Mouse (Mus musculus): Measurements from ENCODE around the gene Frmd6. TPM values are rescaled to one million over a fixed set of nuclear protein-coding genes. Genes with fewer than 3 reads are reported as not detected.
A peak's percentile ranks its signal among the peaks of the same experiment; 100 is the strongest.

Gene Frmd6
- polyA plus RNA-seq, 1 experiment from 2014 or later: 68.9 TPM

DNA sequence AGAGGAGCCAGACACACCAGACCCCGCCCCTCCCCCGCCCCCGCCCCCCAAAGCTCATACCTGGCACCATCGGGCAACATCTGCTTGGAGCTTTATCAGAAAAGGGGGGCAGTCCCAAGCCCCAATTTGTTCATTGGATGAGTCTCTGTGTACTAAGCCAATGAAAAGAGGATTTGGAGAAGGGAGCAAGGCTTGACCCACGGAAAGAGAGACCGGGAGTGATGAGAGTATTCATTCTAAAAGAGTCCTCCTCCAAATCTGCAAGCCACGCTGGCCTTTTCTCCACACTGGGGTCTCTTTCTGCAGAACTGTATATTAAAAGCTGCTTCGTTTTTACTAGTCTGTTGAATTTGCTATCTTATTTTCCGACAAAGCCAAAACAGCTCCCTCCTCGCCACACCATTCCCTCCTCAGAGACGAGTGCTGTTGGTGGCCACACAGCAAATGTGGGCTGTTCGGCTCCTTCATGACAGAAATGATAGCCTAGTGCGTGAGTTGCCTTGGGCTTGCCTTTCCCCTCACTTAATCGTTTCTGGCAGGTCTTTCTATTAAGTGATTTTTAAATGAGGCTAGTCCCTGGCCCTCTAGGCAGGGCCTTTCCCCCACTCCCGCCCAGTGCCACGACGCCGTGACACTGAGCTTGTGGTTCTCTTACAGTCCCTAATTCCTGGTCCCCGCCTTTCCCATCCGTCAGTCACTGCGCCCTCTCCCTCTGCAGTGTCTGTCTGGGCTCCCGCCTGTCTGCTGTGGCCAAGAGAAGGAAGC lies 41.7 kb upstream of the Frmd6 start:
- Histone ChIP-seq H3K27ac (replicated peaks; ENCODE audit: low read depth, low read length) (no peak overlapping the region), H3K4me2 (ENCODE audit: low read depth, low read length) (peak overlapping the region; percentile 2; the same call in 1 of the 2 replicates), H3K9ac (replicated peaks; ENCODE audit: low read length) (no peak overlapping the region; the same call in none of the 2 replicates), H3K36me3 (replicated peaks; ENCODE audit: control insufficient read depth, insufficient read depth, low read depth, low read length) (no peaks in the 10 kb centered on the region), H3K27me3 (ENCODE audit: control insufficient read depth, insufficient read depth, low read length) (no peaks in the 10 kb centered on the region), H3K4me3 (ENCODE audit: low read depth, low read length) (no peak overlapping the region), H3K4me1 (ENCODE audit: control insufficient read depth, insufficient read depth, low read length) (no peaks in the 10 kb centered on the region), H3K9me3 (replicated peaks; ENCODE audit: control insufficient read depth, low read length) (no peaks in the 10 kb centered on the region)
- DNase-seq (ENCODE audit: low spot score) (peak; percentile 35), ATAC-seq (replicated peaks; ENCODE audit: insufficient number of reproducible peaks, low FRiP score, low TSS enrichment, low read depth) (peak; percentile 74)
- WGBS: 21% methylated on average over 22 of the region's 22 CpGs

DNA sequence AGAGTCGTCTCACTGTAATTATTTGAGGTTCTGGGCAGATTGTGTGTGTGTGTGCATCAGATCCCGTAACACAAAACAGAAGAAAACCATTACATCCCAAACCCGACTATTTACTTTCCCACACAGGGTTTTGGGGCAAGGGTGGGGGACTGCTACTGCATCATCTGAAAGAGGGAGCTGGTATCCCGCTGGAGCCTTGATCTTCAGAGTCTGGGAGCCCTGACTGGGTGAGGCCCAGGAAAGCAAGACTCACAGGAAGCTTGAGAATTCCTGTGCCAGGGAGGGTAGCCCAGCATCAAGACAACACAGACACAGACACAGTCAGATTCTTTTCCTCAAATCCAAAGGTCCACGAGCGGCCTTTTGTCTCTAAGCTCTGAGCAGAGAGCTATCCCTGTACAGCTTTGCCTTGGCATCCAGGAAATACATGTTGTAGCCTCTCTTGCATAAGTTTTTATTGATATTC lies 41.0 kb upstream of the Frmd6 start:
- Histone ChIP-seq H3K9ac (replicated peaks; ENCODE audit: low read length) (no peak overlapping the region; the same call in none of the 2 replicates), H3K36me3 (replicated peaks; ENCODE audit: control insufficient read depth, insufficient read depth, low read depth, low read length) (no peaks in the 10 kb centered on the region)
- no peak for ATAC-seq (replicated peaks; ENCODE audit: insufficient number of reproducible peaks, low FRiP score, low TSS enrichment, low read depth)

DNA sequence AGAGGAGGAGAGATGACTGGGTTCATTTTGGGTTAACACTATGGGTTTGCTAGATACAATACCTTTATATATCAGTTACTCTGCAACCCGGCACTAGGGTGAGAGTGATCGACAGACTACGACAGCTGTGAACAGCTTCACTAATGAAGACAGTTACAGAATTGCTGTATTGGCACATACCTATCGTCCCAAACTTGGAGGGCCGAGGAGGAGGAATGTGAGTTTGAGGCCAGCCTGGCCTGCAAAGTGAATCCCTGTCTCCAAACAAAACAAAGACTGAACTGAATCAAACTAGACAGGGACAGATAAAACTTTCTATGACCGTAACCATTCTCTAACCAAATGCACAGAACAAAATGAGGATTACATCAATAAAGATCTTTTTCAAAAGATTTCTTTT lies 36.0 kb upstream of the Frmd6 start:
- ATAC-seq (replicated peaks; ENCODE audit: insufficient number of reproducible peaks, low FRiP score, low TSS enrichment, low read depth) (no peak), DNase-seq (ENCODE audit: low spot score) (no peak)
- no peaks in the 10 kb centered on the region for H3K27me3 ChIP-seq (ENCODE audit: control insufficient read depth, insufficient read depth, low read length)
- H3K9me3 ChIP-seq (replicated peaks; ENCODE audit: control insufficient read depth, low read length): no peaks in the 10 kb centered on the region
- no peaks in the 10 kb centered on the region for H3K4me1 ChIP-seq (ENCODE audit: control insufficient read depth, insufficient read depth, low read length)
- H3K4me3 ChIP-seq (ENCODE audit: low read depth, low read length): no peak overlapping the region
- no peak overlapping the region for H3K4me2 ChIP-seq (ENCODE audit: low read depth, low read length)
- H3K9ac ChIP-seq (replicated peaks; ENCODE audit: low read length): no peak overlapping the region
- no peaks in the 10 kb centered on the region for H3K36me3 ChIP-seq (replicated peaks; ENCODE audit: control insufficient read depth, insufficient read depth, low read depth, low read length)
- no peak overlapping the region for H3K27ac ChIP-seq (replicated peaks; ENCODE audit: low read depth, low read length)
- 92% methylated on average over 6 of the region's 6 CpGs for WGBS

More for the DNA sequence above, 41.0 kb upstream of the Frmd6 start:
- no peaks in the 10 kb centered on the region for H3K9me3 ChIP-seq (replicated peaks; ENCODE audit: control insufficient read depth, low read length)
- H3K4me3 ChIP-seq (ENCODE audit: low read depth, low read length): no peak overlapping the region
- H3K4me1 ChIP-seq (ENCODE audit: control insufficient read depth, insufficient read depth, low read length): no peaks in the 10 kb centered on the region
- no peak overlapping the region for H3K4me2 ChIP-seq (ENCODE audit: low read depth, low read length)
- H3K27ac ChIP-seq (replicated peaks; ENCODE audit: low read depth, low read length): no peak overlapping the region
- 32% methylated on average over 6 of the region's 6 CpGs for WGBS
- no peaks in the 10 kb centered on the region for H3K27me3 ChIP-seq (ENCODE audit: control insufficient read depth, insufficient read depth, low read length)
- DNase-seq (ENCODE audit: low spot score): peak; percentile 33

DNA sequence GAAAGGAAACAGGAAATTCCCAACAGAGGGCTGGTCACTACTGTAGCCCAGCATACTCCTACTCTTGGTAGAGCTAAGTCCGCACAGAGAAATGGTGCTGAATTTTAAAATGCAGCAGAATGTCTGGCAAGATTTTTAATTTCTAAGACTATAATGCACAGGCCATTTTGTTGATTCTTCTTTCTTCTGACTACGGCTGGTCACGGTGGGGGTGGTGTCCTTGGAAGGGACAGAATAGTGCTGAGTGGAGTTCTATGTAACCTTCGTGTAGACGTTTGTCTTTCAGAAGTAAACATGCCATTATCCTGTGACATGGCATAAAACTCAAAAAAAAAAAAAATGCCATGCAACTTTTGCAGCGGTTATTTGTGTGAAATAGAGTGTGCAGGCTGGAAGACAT lies 32.0 kb upstream of the Frmd6 start:
- Histone ChIP-seq H3K27me3 (ENCODE audit: control insufficient read depth, insufficient read depth, low read length) (no peaks in the 10 kb centered on the region), H3K9ac (replicated peaks; ENCODE audit: low read length) (no peak overlapping the region), H3K4me1 (ENCODE audit: control insufficient read depth, insufficient read depth, low read length) (peaks cover 3% of the 10 kb centered on the region), H3K4me3 (ENCODE audit: low read depth, low read length) (no peak overlapping the region), H3K4me2 (ENCODE audit: low read depth, low read length) (no peak overlapping the region), H3K27ac (replicated peaks; ENCODE audit: low read depth, low read length) (no peak overlapping the region), H3K9me3 (replicated peaks; ENCODE audit: control insufficient read depth, low read length) (no peaks in the 10 kb centered on the region), H3K36me3 (replicated peaks; ENCODE audit: control insufficient read depth, insufficient read depth, low read depth, low read length) (no peaks in the 10 kb centered on the region)
- WGBS: 87% methylated on average over 6 of the region's 6 CpGs
- DNase-seq (ENCODE audit: low spot score): no peak
- no peak for ATAC-seq (replicated peaks; ENCODE audit: insufficient number of reproducible peaks, low FRiP score, low TSS enrichment, low read depth)

DNA sequence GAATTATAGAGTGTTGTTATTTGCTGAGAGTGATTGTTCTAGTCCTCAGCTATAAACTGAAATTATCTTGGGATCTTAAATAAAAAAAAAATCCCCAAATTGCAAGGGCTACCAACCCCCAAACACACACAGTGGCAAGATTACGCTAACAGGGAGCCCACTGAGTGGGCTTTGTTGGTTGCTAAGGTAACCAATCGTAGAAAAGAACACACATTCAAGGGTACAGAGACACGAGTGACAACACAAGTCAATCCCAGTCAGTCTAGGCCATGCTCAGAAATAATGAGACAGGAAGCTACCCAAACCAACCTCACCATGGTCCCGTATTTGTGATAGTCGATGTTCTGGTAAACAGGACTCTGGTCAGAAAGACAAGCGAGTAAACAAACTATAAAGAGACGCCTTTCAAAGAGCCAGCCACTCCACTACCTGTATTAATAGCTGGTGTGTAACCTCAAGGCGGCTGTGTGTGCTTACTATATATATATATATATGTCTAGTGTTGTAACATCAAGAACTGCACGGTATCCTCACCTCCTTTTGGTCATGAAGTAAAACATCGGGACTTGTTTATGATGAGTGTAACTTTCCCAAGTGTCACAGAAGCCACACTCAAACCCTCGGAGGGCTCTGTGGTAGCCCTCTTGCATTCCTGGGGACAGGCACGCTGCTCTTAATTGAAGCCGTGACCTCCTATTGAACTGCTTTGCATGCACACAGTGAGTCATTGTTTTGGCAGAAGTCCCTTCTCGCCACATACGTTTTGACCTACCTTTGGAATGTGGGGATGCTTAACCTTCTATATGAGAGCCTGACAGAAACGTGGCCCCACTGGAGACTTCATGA lies 30.5 kb upstream of the Frmd6 start:
- ATAC-seq (replicated peaks; ENCODE audit: insufficient number of reproducible peaks, low FRiP score, low TSS enrichment, low read depth): no peak
- no peaks in the 10 kb centered on the region for H3K9me3 ChIP-seq (replicated peaks; ENCODE audit: control insufficient read depth, low read length)
- DNase-seq (ENCODE audit: low spot score): peak; percentile 51
- no peak overlapping the region for H3K4me3 ChIP-seq (ENCODE audit: low read depth, low read length)
- WGBS: 41% methylated on average over 16 of the region's 16 CpGs
- no peak overlapping the region for H3K4me2 ChIP-seq (ENCODE audit: low read depth, low read length)
- H3K27ac ChIP-seq (replicated peaks; ENCODE audit: low read depth, low read length): no peak overlapping the region
- H3K27me3 ChIP-seq (ENCODE audit: control insufficient read depth, insufficient read depth, low read length): no peaks in the 10 kb centered on the region
- H3K9ac ChIP-seq (replicated peaks; ENCODE audit: low read length): no peak overlapping the region
- peaks cover 6% of the 10 kb centered on the region for H3K4me1 ChIP-seq (ENCODE audit: control insufficient read depth, insufficient read depth, low read length)
- no peaks in the 10 kb centered on the region for H3K36me3 ChIP-seq (replicated peaks; ENCODE audit: control insufficient read depth, insufficient read depth, low read depth, low read length)

DNA sequence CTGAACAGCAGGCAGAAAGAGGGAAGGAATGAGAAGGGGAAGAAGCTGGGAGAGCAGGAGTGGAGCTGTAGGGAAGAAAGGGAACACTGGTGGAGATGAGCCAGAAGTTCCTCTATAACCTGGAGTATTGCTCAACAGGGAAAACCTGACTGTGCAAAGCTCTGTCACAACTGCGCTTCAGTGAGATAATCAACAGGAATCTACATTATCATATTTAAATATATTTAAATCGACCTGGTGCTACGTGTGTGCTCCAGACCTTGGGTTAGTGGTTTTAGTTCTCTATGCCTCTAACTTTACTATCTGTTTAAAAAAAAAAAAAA lies 30.0 kb upstream of the Frmd6 start:
- no peak for ATAC-seq (replicated peaks; ENCODE audit: insufficient number of reproducible peaks, low FRiP score, low TSS enrichment, low read depth)
- H3K9me3 ChIP-seq (replicated peaks; ENCODE audit: control insufficient read depth, low read length): no peaks in the 10 kb centered on the region
- H3K4me2 ChIP-seq (ENCODE audit: low read depth, low read length): no peak overlapping the region
- H3K9ac ChIP-seq (replicated peaks; ENCODE audit: low read length): no peak overlapping the region
- H3K36me3 ChIP-seq (replicated peaks; ENCODE audit: control insufficient read depth, insufficient read depth, low read depth, low read length): no peaks in the 10 kb centered on the region
- peaks cover 6% of the 10 kb centered on the region for H3K4me1 ChIP-seq (ENCODE audit: control insufficient read depth, insufficient read depth, low read length)
- H3K4me3 ChIP-seq (ENCODE audit: low read depth, low read length): no peak overlapping the region
- no peak for DNase-seq (ENCODE audit: low spot score)
- WGBS: 80% methylated on average over 3 of the region's 3 CpGs
- H3K27ac ChIP-seq (replicated peaks; ENCODE audit: low read depth, low read length): no peak overlapping the region
- no peaks in the 10 kb centered on the region for H3K27me3 ChIP-seq (ENCODE audit: control insufficient read depth, insufficient read depth, low read length)

DNA sequence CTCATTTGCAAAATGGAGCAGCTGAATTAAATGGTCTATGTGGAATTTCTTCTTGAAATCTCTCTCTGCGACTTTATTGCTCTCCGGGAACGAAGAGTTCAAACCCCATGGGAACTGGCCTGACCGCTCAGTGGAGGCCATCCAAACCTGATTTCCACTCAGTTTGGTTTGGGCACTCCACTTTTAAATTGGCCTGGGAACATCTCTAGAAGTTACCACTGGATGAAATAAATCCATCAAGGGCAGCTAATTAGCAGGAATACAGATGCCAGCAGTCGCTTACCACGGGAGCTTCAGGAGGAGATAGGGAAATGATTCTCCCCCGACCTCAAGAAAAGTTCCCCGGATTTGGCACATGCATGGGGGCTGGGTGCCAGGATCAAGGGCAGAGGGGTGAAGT lies 26.8 kb upstream of the Frmd6 start:
- Histone ChIP-seq H3K9me3 (replicated peaks; ENCODE audit: control insufficient read depth, low read length) (no peaks in the 10 kb centered on the region), H3K4me1 (ENCODE audit: control insufficient read depth, insufficient read depth, low read length) (peaks cover 6% of the 10 kb centered on the region), H3K27ac (replicated peaks; ENCODE audit: low read depth, low read length) (no peak overlapping the region), H3K4me2 (ENCODE audit: low read depth, low read length) (no peak overlapping the region), H3K4me3 (ENCODE audit: low read depth, low read length) (no peak overlapping the region), H3K9ac (replicated peaks; ENCODE audit: low read length) (no peak overlapping the region), H3K27me3 (ENCODE audit: control insufficient read depth, insufficient read depth, low read length) (no peaks in the 10 kb centered on the region), H3K36me3 (replicated peaks; ENCODE audit: control insufficient read depth, insufficient read depth, low read depth, low read length) (no peaks in the 10 kb centered on the region)
- ATAC-seq (replicated peaks; ENCODE audit: insufficient number of reproducible peaks, low FRiP score, low TSS enrichment, low read depth): no peak
- DNase-seq (ENCODE audit: low spot score): no peak
- 64% methylated on average over 8 of the region's 8 CpGs for WGBS

All from embryonic facial prominence, embryonic 11.5 days (tissue).